Mouse (Mus musculus): ENCODE results near the gene Rtl10.

The Rtl10 gene

DNA sequence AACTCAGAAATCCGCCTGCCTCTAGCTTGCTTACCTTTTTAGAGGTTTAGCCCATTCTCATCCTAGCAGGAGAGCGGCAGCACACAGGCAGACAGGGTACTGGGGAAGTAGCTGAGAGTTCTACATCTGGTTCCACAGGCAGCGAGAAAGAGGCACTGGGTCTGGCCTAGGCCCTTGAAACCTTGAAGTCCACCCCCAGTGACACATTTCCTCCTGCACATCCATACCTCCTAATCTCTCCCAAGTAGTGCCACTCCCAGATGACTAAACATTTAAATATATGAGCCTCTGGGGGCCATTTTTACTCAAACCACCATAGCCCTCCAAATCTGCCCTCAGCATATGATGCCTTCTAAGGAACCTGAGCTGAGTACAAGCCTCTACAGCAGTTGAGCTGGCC lies 16.3 kb upstream of the Rtl10 start:
- in situ Hi-C loops (cut with MboI, MseI), result no loop called here

DNA sequence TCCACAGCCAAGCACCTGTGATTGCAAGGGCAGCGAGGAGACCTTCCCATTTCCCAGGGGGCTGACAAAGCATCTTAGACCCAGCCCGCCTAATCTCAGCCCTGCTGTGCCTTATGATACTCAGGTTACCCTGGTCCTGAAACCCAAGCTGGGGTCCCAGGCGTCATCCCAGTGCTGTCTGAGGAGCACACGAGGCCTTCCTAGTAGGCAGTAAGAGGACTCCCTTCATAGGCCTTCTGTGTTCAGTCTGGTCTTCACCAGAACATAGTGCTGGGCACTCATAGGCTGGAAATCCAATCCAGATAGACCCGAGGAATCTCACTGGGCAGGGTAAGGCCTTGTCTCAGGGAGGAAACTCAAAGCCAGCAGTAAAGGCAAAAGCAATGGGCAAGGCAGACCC lies 14.9 kb upstream of the Rtl10 start:
- in situ Hi-C loops (cut with MboI, MseI), result no loop called here

GRCm38 (mm10) chr16:18484386-18484785 lies 14.3 kb upstream of the Rtl10 start:
- in situ Hi-C loops (cut with MboI, MseI), result no loop called here

DNA sequence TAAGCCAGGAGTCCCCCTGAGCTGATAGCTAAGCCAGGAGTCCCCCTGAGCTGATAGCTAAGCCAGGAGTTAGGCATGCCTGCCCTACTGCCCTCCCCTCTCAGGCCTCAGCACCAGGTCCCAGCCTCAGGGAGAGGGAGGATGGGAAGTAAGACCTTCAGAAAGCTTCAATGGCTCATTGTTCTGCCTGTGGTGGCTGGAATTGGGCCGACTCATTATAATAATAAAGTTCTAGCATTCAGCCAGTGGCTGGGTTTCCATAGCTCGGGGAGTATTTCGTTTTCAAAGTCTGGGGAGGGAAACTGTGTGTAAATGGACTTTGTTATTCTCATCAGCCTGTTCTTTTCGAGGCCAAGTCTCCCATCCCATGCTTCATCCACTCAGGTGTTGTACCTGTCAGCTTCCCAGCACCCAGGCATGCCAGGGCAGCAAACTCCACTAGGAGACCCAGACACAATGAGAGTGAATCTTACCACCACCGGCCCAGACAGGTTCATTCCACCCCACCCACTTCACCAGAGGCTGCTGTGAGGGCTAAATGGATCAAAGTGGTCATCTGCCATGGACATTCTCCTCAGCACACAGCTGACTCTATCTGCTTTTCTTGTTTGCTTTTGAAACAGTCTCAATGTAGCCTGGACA lies 13.8 kb upstream of the Rtl10 start:
- in situ Hi-C loops (cut with MboI, MseI), result no loop called here

DNA sequence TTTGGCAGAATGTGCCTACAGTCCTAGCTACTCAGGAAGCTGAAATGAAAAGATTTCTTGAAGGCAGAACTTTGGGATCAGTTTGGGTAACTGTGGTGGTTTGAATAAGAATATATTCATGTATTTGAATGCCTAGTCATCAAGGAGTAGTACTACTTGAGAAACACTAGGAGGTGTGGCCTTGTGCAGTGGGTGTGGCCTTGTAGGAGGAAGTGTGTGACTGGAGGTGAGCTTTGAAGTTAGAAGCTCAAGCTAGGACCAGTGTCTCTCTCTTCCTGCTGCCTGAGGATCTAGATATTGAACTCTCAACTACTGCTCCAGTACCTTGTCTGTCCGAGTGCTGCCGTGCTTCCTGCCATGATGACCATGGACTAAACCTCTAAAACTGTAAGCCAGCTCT lies 12.6 kb upstream of the Rtl10 start:
- in situ Hi-C loops (cut with MboI, MseI), result no loop called here

GRCm38 (mm10) chr16:18490281-18490680 lies 8.4 kb upstream of the Rtl10 start:
- in situ Hi-C loops (cut with MboI, MseI), result no loop called here

GRCm38 (mm10) chr16:18490894-18491293 lies 7.8 kb upstream of the Rtl10 start:
- in situ Hi-C loops (cut with MboI, MseI), result no loop called here

GRCm38 (mm10) chr16:18497865-18498515 lies 711 bp upstream of the Rtl10 start:
- in situ Hi-C loops (cut with MboI, MseI), result no loop called here

DNA sequence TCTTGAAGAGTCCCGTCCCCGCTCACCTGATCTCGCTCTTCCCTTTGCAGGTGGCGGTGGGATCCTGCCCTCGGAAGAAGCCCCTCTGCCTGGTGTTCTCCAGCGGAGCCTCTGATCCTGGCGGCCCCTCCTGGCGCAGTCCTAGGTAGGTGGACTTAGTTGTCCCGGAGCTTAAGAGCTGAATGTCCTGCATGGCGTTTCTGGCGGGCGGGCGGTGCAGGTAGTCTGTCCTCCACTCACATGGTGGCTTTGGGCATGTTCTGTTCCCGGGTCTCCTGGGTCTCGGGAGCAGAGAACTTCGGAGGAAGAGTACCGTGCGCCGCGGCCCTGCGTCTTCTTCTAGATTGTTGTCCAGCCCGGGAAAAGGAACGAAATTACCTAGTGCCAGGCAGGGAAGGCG lies 295 bp downstream of the Rtl10 start:
- in situ Hi-C loops (cut with MboI, MseI), result no loop called here

- in situ Hi-C loops (cut with MboI, MseI), result no loop called here
Observed at GRCm38 (mm10) chr16:18501531-18501930, 2.8 kb downstream of the Rtl10 start.

- in situ Hi-C loops (cut with MboI, MseI), result no loop called here
Observed at GRCm38 (mm10) chr16:18503566-18504342, 5.1 kb downstream of the Rtl10 start.

- in situ Hi-C loops (cut with MboI, MseI), result no loop called here
Observed at GRCm38 (mm10) chr16:18506524-18507199, 8.0 kb downstream of the Rtl10 start.

DNA sequence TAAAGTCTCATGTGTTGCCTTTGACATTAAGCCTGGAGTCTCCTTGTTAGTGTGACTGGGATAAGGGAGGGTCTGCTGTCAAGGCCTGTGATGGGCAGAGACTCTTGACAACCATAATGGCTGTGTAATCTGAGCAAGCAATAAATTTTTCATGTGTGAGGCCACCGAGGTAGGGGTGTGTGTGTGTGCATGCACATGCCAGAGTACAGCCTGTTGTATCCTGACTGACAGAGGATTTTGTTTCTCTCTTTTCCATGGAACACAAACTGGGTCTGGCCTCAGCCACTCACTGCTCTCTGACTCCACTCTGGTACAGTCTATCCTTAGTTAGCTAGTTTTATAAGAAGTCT lies 8.5 kb downstream of the Rtl10 start:
- in situ Hi-C loops (cut with MboI, MseI), result no loop called here

GRCm38 (mm10) chr16:18511741-18512140 lies 13.0 kb downstream of the Rtl10 start:
- in situ Hi-C loops (cut with MboI, MseI), result no loop called here

DNA sequence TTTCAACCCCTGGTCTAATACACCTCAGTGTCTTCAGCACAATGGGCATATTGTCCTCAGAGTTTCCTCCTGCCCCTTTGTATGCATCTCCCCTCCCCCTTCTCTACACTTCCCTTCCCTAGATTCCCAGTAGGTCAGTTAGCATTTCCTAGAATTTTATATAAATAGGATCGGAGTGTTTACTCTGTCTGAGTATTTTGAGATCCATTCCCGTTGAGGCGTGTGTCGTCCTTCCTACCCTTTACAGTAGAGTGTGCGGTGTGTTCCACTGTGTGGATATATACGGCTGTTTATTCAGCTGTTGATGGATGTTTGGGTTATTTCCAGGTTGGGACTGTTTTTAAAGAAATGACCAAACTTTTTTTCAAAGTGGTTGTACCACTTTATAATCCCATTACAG lies 14.8 kb downstream of the Rtl10 start:
- in situ Hi-C loops (cut with MboI, MseI), result no loop called here

GRCm38 (mm10) chr16:18518091-18518490 lies 19.4 kb downstream of the Rtl10 start:
- in situ Hi-C loops (cut with MboI, MseI), result no loop called here

DNA sequence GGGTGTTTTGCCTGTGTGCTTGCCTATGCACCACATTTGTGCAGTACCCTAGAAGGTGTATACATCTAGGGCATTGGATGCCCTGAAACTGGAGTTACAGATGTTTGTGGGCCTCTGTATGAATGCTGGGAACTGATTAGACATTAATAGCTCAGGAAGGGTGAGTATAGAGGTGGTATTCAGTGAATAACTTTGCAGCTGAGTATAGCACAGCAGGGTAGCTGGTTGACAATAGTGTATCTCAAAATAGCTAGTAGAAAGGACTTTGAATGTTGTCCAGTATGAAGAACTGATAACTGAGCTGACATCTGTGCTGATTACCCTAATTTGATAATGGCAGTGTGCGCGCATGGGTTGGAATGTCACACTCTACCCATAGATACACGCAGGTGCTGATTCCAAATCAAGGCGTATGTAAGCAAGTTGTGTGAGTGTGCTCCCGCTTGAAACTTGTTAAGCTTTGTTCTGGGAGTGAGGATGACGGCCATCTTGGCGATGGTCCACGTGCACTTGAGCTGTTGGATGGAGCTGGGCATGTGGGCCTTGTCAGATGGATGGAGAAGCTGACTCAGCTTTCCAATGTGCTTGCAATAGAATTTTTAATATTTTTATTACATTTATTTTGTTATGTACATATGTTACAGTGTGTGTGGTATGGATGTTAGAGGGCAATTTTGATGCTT lies 25.0 kb downstream of the Rtl10 start:
- in situ Hi-C loops (cut with MboI, MseI), result no loop called here

- in situ Hi-C loops (cut with MboI, MseI), result no loop called here
Observed at GRCm38 (mm10) chr16:18528656-18529055, 30.0 kb downstream of the Rtl10 start.

GRCm38 (mm10) chr16:18533061-18533460 lies 34.4 kb downstream of the Rtl10 start:
- in situ Hi-C loops (cut with MboI, MseI), result loop anchor here (10.0 kb wide), 1 partner anchor 1218 kb away; no protein-coding TSS in a partner anchor

GRCm38 (mm10) chr16:18537407-18537990 lies 38.8 kb downstream of the Rtl10 start:
- in situ Hi-C loops (cut with MboI, MseI), result loop anchor here (10.0 kb wide), 1 partner anchor 1223 kb away; no protein-coding TSS in a partner anchor

DNA sequence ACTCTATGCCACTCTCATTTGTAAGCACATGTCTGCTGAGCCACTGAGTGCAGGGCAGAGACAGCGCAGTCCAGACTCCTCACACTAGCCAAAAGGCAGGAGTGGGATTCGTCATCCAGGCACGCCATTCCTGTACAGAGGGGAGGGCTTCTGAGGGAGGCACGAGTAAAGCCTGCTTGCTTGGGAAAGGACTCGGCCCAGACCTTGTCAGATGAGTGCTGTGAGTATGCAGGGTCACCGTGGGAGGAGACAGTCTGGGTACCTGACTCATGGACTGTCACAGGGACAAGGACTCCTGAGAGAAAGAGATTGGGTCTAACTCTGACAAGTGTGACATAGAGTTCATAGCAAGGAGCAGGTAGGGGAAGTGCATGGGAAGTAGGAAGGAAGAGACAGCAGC lies 40.6 kb downstream of the Rtl10 start:
- in situ Hi-C loops (cut with MboI, MseI), result loop anchor here (10.0 kb wide), 1 partner anchor 1224 kb away; no protein-coding TSS in a partner anchor

Data from T-helper 1 cell (primary cell).